Comparison of ENCODE assay signal across 24 mouse cellular contexts in the genomic region with DNA sequence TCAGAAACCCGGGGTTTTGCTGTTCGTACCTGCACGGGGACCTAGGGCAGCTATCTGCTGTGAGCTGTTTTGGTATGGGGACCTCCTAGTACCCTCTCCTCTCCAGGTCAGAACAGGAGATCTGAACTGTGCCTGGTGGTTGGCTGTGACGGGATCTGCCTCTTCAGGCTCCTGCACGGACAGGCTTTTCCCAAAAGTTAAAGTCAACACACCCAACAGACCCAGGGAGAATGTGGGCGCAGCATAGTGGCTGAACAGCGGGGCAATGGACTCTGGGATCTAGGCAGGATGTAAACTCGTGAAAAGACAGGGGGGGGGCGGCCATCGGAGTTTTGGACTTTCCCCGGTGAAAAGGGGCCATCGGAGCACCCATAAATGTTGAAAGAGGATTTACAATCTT.
DNase-seq lines count a peak whose midpoint lies in the region; ATAC-seq and TF ChIP-seq lines count a peak whose summit lies in the region.
"Had no signal": no experiment of that assay in that cellular context is flagged by ENCODE, and none has a peak within 500 bp of the region (broad histone marks: within the 10 kb centered on the region; RNA-seq: fewer than 3 reads in every experiment).

No protein-coding gene starts in this region.

- H3K9ac ChIP-seq in liver, adult 2 months (ENCODE audit: low read depth, low read length) = peak overlapping the region; percentile 68
- no peak overlapping the region for H3K9ac ChIP-seq in liver, embryonic 16.5 days (ENCODE audit: low read depth, low read length)
- H3K9ac ChIP-seq in hindbrain, embryonic 12.5 days = no peak overlapping the region
- H3K9ac ChIP-seq: forebrain, embryonic 15.5 days; limb, embryonic 13.5 days; midbrain, embryonic 15.5 days; neural tube, embryonic 13.5 days had no signal

- H3K36me3 ChIP-seq in kidney, adult 2 months (ENCODE audit: control insufficient read depth, insufficient read depth, low read length) = no peaks in the 10 kb centered on the region
- H3K36me3 ChIP-seq in liver, adult 2 months (ENCODE audit: control insufficient read depth, insufficient read depth, low read length) = no peaks in the 10 kb centered on the region
- no peaks in the 10 kb centered on the region for H3K36me3 ChIP-seq in liver, embryonic 16.5 days (ENCODE audit: control insufficient read depth, insufficient read depth)
- H3K36me3 ChIP-seq in hindbrain, embryonic 12.5 days = no peaks in the 10 kb centered on the region
- H3K36me3 ChIP-seq: forebrain, embryonic 15.5 days; limb, embryonic 13.5 days; midbrain, embryonic 15.5 days; neural tube, embryonic 13.5 days had no signal

- no peak for DNase-seq in kidney, adult 2 months
- DNase-seq in kidney, postnatal 14 days = no peak
- DNase-seq in liver, adult 2 months (ENCODE audit: extremely low read depth, low read depth, low spot score) = peak; percentile 67
- DNase-seq in right cerebral cortex, postnatal 14 days = no peak
- no peak for DNase-seq in ovary, postnatal 14 days (ENCODE audit: low spot score)
- DNase-seq: adrenal gland, postnatal 25 days; cerebellum, adult 8-10 months; cerebellum, postnatal 36 days; gastrocnemius, postnatal 14 days; heart, adult 11 months; kidney, postnatal 36 days; spleen, adult 18-20 months; thymus, adult 18-20 months; thymus, postnatal 4 days had no signal

- peaks cover 15% of the 10 kb centered on the region; the same call in 1 of the 2 replicates for H3K4me1 ChIP-seq in kidney, adult 2 months (ENCODE audit: control insufficient read depth, insufficient read depth, low read length)
- peaks cover 26% of the 10 kb centered on the region for H3K4me1 ChIP-seq in liver, adult 2 months (ENCODE audit: control insufficient read depth, insufficient read depth, low read length)
- peaks cover 3% of the 10 kb centered on the region; the same call in 1 of the 2 replicates for H3K4me1 ChIP-seq in liver, embryonic 16.5 days (ENCODE audit: control insufficient read depth, low read depth, low read length)
- H3K4me1 ChIP-seq in hindbrain, embryonic 12.5 days = peaks cover 11% of the 10 kb centered on the region
- H3K4me1 ChIP-seq: megakaryocyte, embryonic 14.5 days had no signal

- 0 out of 2 replicates have a peak, but pooled peaks have one; percentile 22 for ATAC-seq in common myeloid progenitor, adult 5-6 weeks (replicated peaks; ENCODE audit: low read depth, poor library complexity, severe bottlenecking)
- peak; percentile 76 for ATAC-seq in liver, embryonic 16.5 days (ENCODE audit: low read depth)
- ATAC-seq in hindbrain, embryonic 12.5 days (ENCODE audit: low FRiP score) = no peak
- ATAC-seq: forebrain, embryonic 15.5 days; midbrain, embryonic 15.5 days had no signal

- no peaks in the 10 kb centered on the region for H3K9me3 ChIP-seq in liver, embryonic 16.5 days (replicated peaks; ENCODE audit: control insufficient read depth, low read length)
- no peaks in the 10 kb centered on the region for H3K9me3 ChIP-seq in hindbrain, embryonic 12.5 days (replicated peaks)
- H3K9me3 ChIP-seq: forebrain, embryonic 15.5 days; hindbrain, embryonic 10.5 days; limb, embryonic 13.5 days; megakaryocyte, embryonic 14.5 days; midbrain, embryonic 15.5 days; neural tube, embryonic 13.5 days had no signal

- H3K79me2 ChIP-seq in liver, adult 2 months (ENCODE audit: control insufficient read depth, insufficient read depth, low read length) = peaks cover 19% of the 10 kb centered on the region

- WGBS in kidney, adult 2 months = 69% methylated on average over 12 of the region's 12 CpGs
- 29% methylated on average over 12 of the region's 12 CpGs for WGBS in liver, adult 2 months
- 59% methylated on average over 12 of the region's 12 CpGs for WGBS in liver, embryonic 16.5 days (ENCODE audit: insufficient replicate concordance)
- WGBS in hindbrain, embryonic 12.5 days = 84% methylated on average over 12 of the region's 12 CpGs

- no peak for TF ChIP-seq CTCF in kidney, adult 2 months (conservative IDR thresholded peaks at IDR 0.05; ENCODE audit: insufficient read depth, insufficient read length, low read depth, low read length)
- no peak for TF ChIP-seq CTCF in liver, adult 2 months (IDR thresholded peaks at IDR 0.05; ENCODE audit: low read depth, low read length)

- no peak overlapping the region for H3K4me2 ChIP-seq in liver, embryonic 16.5 days (ENCODE audit: low read depth, low read length)
- no peak overlapping the region for H3K4me2 ChIP-seq in hindbrain, embryonic 12.5 days (replicated peaks)
- H3K4me2 ChIP-seq: forebrain, embryonic 15.5 days; heart, embryonic 11.5 days; limb, embryonic 13.5 days; midbrain, embryonic 15.5 days; neural tube, embryonic 13.5 days had no signal

- H3K4me3 ChIP-seq in kidney, adult 2 months (ENCODE audit: insufficient read depth, low read depth, low read length) = no peak overlapping the region
- H3K4me3 ChIP-seq in liver, adult 2 months (ENCODE audit: insufficient read depth, low read depth, low read length) = no peak overlapping the region
- no peak overlapping the region for H3K4me3 ChIP-seq in liver, embryonic 16.5 days (ENCODE audit: low read depth, low read length)
- H3K4me3 ChIP-seq in hindbrain, embryonic 12.5 days = no peak overlapping the region
- H3K4me3 ChIP-seq: forebrain, embryonic 15.5 days; hindbrain, embryonic 10.5 days; limb, embryonic 13.5 days; megakaryocyte, embryonic 14.5 days; midbrain, embryonic 15.5 days; neural tube, embryonic 13.5 days had no signal

- no peaks in the 10 kb centered on the region for H3K27me3 ChIP-seq in kidney, adult 2 months (replicated peaks; ENCODE audit: control insufficient read depth, insufficient read depth, low read length)
- no peaks in the 10 kb centered on the region for H3K27me3 ChIP-seq in liver, adult 2 months (ENCODE audit: control insufficient read depth, insufficient read depth, low read length)
- H3K27me3 ChIP-seq in liver, embryonic 16.5 days (ENCODE audit: control insufficient read depth, insufficient read depth, low read depth, low read length) = no peaks in the 10 kb centered on the region
- H3K27me3 ChIP-seq in hindbrain, embryonic 12.5 days = no peaks in the 10 kb centered on the region
- H3K27me3 ChIP-seq: forebrain, embryonic 15.5 days; limb, embryonic 13.5 days; megakaryocyte, embryonic 14.5 days; midbrain, embryonic 15.5 days; neural tube, embryonic 13.5 days had no signal

- TF ChIP-seq POLR2A in kidney, adult 2 months (IDR thresholded peaks at IDR 0.05; ENCODE audit: low read depth, low read length) = no peak
- no peak for TF ChIP-seq POLR2A in liver, adult 2 months (IDR thresholded peaks at IDR 0.05; ENCODE audit: extremely low read depth, insufficient read depth, low read length)

- H3K27ac ChIP-seq in kidney, adult 2 months (ENCODE audit: insufficient read depth, low read depth, low read length) = peak overlapping the region; percentile 35; the same call in 1 of the 2 replicates
- peak overlapping the region; percentile 96 for H3K27ac ChIP-seq in liver, adult 2 months (replicated peaks; ENCODE audit: insufficient read depth, low read depth, low read length)
- H3K27ac ChIP-seq in liver, embryonic 16.5 days (ENCODE audit: low read length) = peak overlapping the region; percentile 72
- no peak overlapping the region for H3K27ac ChIP-seq in hindbrain, embryonic 12.5 days
- H3K27ac ChIP-seq: forebrain, embryonic 15.5 days; hindbrain, embryonic 10.5 days; limb, embryonic 13.5 days; midbrain, embryonic 15.5 days; neural tube, embryonic 13.5 days had no signal
